Mouse (Mus musculus) adrenal gland, adult 10 weeks (tissue): ENCODE data around the gene Gm20916. TPM values are rescaled to one million over a fixed set of nuclear protein-coding genes. Genes with fewer than 3 reads are reported as not detected.

Experiments used
- polyA plus RNA-seq: library from polyadenylated mRNA; stranded (reverse); fragments of 350-450 nt; fragmentation: Illumina TruSeq; extraction: RNeasy Lipid Tissue Mini Kit (QIAGEN cat#74804); gene quantifications from one replicate; pipeline ENCODE4 v1.2.3, GENCODE M21; 2014; ENCODE audit warnings: low read depth, low replicate concordance

The Gm20916 gene
- not detected for polyA plus RNA-seq

GRCm38 (mm10) chrY:79319265-79319664, at the start of gene Gm20916:
TSS of gene Gm20916 (plus strand) at chrY:79319565.

Other genes starting within 250 kb of the Gm20916 start
- gene Gm20917, start 168.4 kb upstream of the Gm20916 start, polyA plus RNA-seq: not detected